27 mouse cellular contexts compared by ENCODE assay signal in the genomic region with DNA sequence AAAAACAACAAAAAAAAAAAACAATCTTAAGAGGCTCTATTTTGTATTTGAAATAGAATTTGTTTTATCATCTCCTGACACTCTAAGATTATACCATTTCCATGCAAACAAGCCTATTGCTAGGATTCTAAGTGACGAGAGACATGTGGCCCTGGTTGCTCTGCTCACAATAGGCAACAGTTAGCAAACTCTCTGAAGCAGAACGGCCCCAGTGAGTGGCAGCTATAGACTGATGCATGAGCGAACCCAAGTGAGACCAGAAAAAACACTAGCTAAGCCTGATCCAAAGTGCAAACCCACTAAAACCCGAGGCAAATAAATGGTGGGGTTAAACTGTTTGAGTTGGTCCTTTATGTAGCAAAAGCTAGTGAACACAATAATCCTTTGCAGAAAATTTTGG. TPM values are rescaled to one million over a fixed set of nuclear protein-coding genes. Genes with fewer than 3 reads are reported as not detected.
DNase-seq lines count a peak whose midpoint lies in the region; ATAC-seq and TF ChIP-seq lines count a peak whose summit lies in the region.
"Had no signal": no experiment of that assay in that cellular context is flagged by ENCODE, and none has a peak within 500 bp of the region (broad histone marks: within the 10 kb centered on the region; RNA-seq: fewer than 3 reads in every experiment).

No protein-coding gene starts in this region.

- no peak overlapping the region for H3K4me2 ChIP-seq in kidney, embryonic 16.5 days (replicated peaks; ENCODE audit: low read depth, low read length)
- H3K4me2 ChIP-seq in forebrain, embryonic 13.5 days, result no peak overlapping the region
- H3K4me2 ChIP-seq: embryonic facial prominence, embryonic 13.5 days; embryonic facial prominence, embryonic 15.5 days; forebrain, embryonic 12.5 days; forebrain, embryonic 15.5 days had no signal

- TF ChIP-seq POLR2A in brain, embryonic 14.5 days (IDR thresholded peaks at IDR 0.05; ENCODE audit: borderline replicate concordance, extremely low read depth, insufficient read depth, insufficient read length, poor library complexity, severe bottlenecking), result no peak

- intact Hi-C loops in heart, postnatal 10 days (cut with DNase I), result no loop called here

- H3K9ac ChIP-seq in kidney, embryonic 16.5 days (replicated peaks; ENCODE audit: low read length), result no peak overlapping the region
- H3K9ac ChIP-seq in forebrain, embryonic 13.5 days, result no peak overlapping the region
- H3K9ac ChIP-seq: embryonic facial prominence, embryonic 13.5 days; embryonic facial prominence, embryonic 15.5 days; forebrain, embryonic 12.5 days; forebrain, embryonic 15.5 days; forebrain, postnatal 0 days had no signal

- DNase-seq in heart, adult 11 months, result peak; percentile 76
- DNase-seq in heart, postnatal 10 days, result no peak
- no peak for DNase-seq in kidney, postnatal 36 days
- DNase-seq in brain, embryonic 14.5 days (ENCODE audit: low read depth), result peak; percentile 27
- DNase-seq: adrenal gland, adult 8-10 months; adrenal gland, postnatal 14 days; adrenal gland, postnatal 36 days; B cell, adult 2 months; cerebellum, adult 11 months; cerebellum, adult 18-20 months; cerebellum, adult 8-10 months; cerebellum, adult 9-11 months; cerebellum, postnatal 36 days had no signal

- H3K4me3 ChIP-seq in kidney, embryonic 16.5 days (ENCODE audit: low read length), result no peak overlapping the region
- H3K4me3 ChIP-seq in forebrain, embryonic 13.5 days, result no peak overlapping the region
- H3K4me3 ChIP-seq: embryonic facial prominence, embryonic 13.5 days; embryonic facial prominence, embryonic 15.5 days; erythroblast, embryonic 14.5 days; forebrain, embryonic 10.5 days; forebrain, embryonic 12.5 days; forebrain, embryonic 15.5 days had no signal

- no peaks in the 10 kb centered on the region for H3K36me3 ChIP-seq in kidney, embryonic 16.5 days (ENCODE audit: insufficient read depth, low read length)
- no peaks in the 10 kb centered on the region for H3K36me3 ChIP-seq in forebrain, embryonic 13.5 days (ENCODE audit: poor library complexity, severe bottlenecking)
- H3K36me3 ChIP-seq: embryonic facial prominence, embryonic 13.5 days; embryonic facial prominence, embryonic 15.5 days; forebrain, embryonic 10.5 days; forebrain, embryonic 12.5 days; forebrain, embryonic 15.5 days; G1E had no signal

- TF ChIP-seq CTCF in brain, embryonic 14.5 days (IDR thresholded peaks at IDR 0.05; ENCODE audit: borderline replicate concordance, extremely low read depth, insufficient read depth, insufficient read length), result no peak

- H3K27me3 ChIP-seq in kidney, embryonic 16.5 days (ENCODE audit: insufficient read depth, low read length), result no peaks in the 10 kb centered on the region
- no peaks in the 10 kb centered on the region for H3K27me3 ChIP-seq in forebrain, embryonic 13.5 days
- H3K27me3 ChIP-seq: CH12.LX; embryonic facial prominence, embryonic 13.5 days; embryonic facial prominence, embryonic 15.5 days; forebrain, embryonic 12.5 days; forebrain, embryonic 15.5 days; Patski had no signal

- H3K4me1 ChIP-seq in kidney, embryonic 16.5 days (ENCODE audit: insufficient read depth, low read length), result no peaks in the 10 kb centered on the region
- H3K4me1 ChIP-seq in forebrain, embryonic 13.5 days, result peaks cover 25% of the 10 kb centered on the region
- H3K4me1 ChIP-seq: embryonic facial prominence, embryonic 13.5 days; embryonic facial prominence, embryonic 15.5 days; forebrain, embryonic 12.5 days had no signal

- H3K9me3 ChIP-seq in kidney, embryonic 16.5 days (ENCODE audit: low read length), result no peaks in the 10 kb centered on the region
- no peaks in the 10 kb centered on the region for H3K9me3 ChIP-seq in forebrain, embryonic 13.5 days (replicated peaks)
- H3K9me3 ChIP-seq: embryonic facial prominence, embryonic 13.5 days; embryonic facial prominence, embryonic 15.5 days; forebrain, embryonic 10.5 days; forebrain, embryonic 12.5 days; forebrain, embryonic 15.5 days; G1E had no signal

- no peak overlapping the region for H3K27ac ChIP-seq in kidney, embryonic 16.5 days (ENCODE audit: low read length)
- H3K27ac ChIP-seq in forebrain, embryonic 13.5 days, result no peak overlapping the region
- H3K27ac ChIP-seq: embryonic facial prominence, embryonic 13.5 days; embryonic facial prominence, embryonic 15.5 days; forebrain, embryonic 10.5 days; forebrain, embryonic 12.5 days; forebrain, embryonic 15.5 days had no signal

- 0 out of 2 replicates have a peak, but pooled peaks have one; percentile 69 for ATAC-seq in kidney, embryonic 16.5 days (ENCODE audit: low FRiP score, low TSS enrichment)
- ATAC-seq in forebrain, embryonic 13.5 days, result no peak
- ATAC-seq: activated CD4-positive, CD25-positive, alpha-beta regulatory T cell, adult 4 months; CD4-positive, CD25-positive, alpha-beta regulatory T cell, adult 4 months; Patski had no signal

- WGBS in kidney, embryonic 16.5 days, result 52% methylated on average over 4 of the region's 4 CpGs
- 43% methylated on average over 4 of the region's 4 CpGs for WGBS in forebrain, embryonic 13.5 days

RNA-seq across cellular contexts. Expression of gene Fmnl2, which starts 18.6 kb away (rescaled TPM):
- 1 to 10 TPM; 7.5 to 7.8 TPM for total RNA-seq in heart, postnatal 10 days (2021)
- polyA plus RNA-seq in kidney, embryonic 16.5 days (2015; fragmentation: Nextera tagmentation; extraction: Ambion mirVana), result 5.7 and 6.4 TPM in 2 replicates
- 45.8 and 47.7 TPM in 2 replicates for polyA plus RNA-seq in brain, embryonic 14.5 days (2012; rRNA removed)
- 15.4 and 17.1 TPM in 2 replicates for polyA plus RNA-seq in forebrain, embryonic 13.5 days (2015; fragmentation: Nextera tagmentation; extraction: Ambion mirVana)
- total RNA-seq: G1E had no signal
- polyA plus RNA-seq: erythroblast, embryonic 14.5 days; G1E had no signal

Comparison
In these comparisons a context has a peak if more than half of its experiments do, and no peak if none do; other contexts are left out.
1. DNase-seq: peak in heart, adult 11 months (single experiment) and brain, embryonic 14.5 days (single experiment); none in heart, postnatal 10 days (0 of 2) and kidney, postnatal 36 days (0 of 2).